Mouse (Mus musculus) heart, adult 2 months (tissue): Measurements from ENCODE around the gene Pdcd6ip. TPM values are rescaled to one million over a fixed set of nuclear protein-coding genes. Genes with fewer than 3 reads are reported as not detected.
"Not testable (repeated sequence)": the region's sequence is repeated elsewhere in the genome, so short reads cannot be mapped to it uniquely, and the experiment has no call there.

Source experiments
- DNase-seq, 2 experiments: peaks; one replicate each; pipeline ENCODE4 v3.0.0; 2021
- H3K27ac ChIP-seq: fragments of 200-600 bp; 2 replicates; pipeline ENCODE4 v1.8.1; 2022
- H3K27me3 ChIP-seq: fragments of 200-500 bp; 2 replicates; pipeline ENCODE4 v1.6.1; 2012; ENCODE audit warnings: mild to moderate bottlenecking, low read length, inconsistent platforms, mixed read lengths; ENCODE audit not compliant: control insufficient read depth, insufficient read depth
- H3K36me3 ChIP-seq: fragments of 200-500 bp; 2 replicates; pipeline ENCODE4 v1.6.1; 2012; ENCODE audit warnings: low read length, inconsistent platforms; ENCODE audit not compliant: control insufficient read depth, insufficient read depth
- H3K4me1 ChIP-seq: fragments of 200-500 bp; 2 replicates; pipeline ENCODE4 v1.6.1; 2011; ENCODE audit warnings: low read length; ENCODE audit not compliant: control insufficient read depth, insufficient read depth
- H3K4me3 ChIP-seq: fragments of 200-600 bp; 2 replicates; pipeline ENCODE4 v1.8.1; 2022
- H3K79me2 ChIP-seq: fragments of 200-500 bp; replicated peaks from 2 replicates; pipeline ENCODE4 v1.6.1; 2012; ENCODE audit warnings: mild to moderate bottlenecking, inconsistent platforms, low read length, moderate library complexity, mixed read lengths; ENCODE audit not compliant: control insufficient read depth, insufficient read depth
- H3K9ac ChIP-seq: fragments of 200-500 bp; 2 replicates; pipeline ENCODE4 v1.6.1; 2012; ENCODE audit warnings: low read depth, mild to moderate bottlenecking, control low read depth, inconsistent platforms, low read length, mixed read lengths
- CTCF ChIP-seq: fragments of 200-600 bp; IDR thresholded peaks from 2 replicates; pipeline ENCODE4 v1.8.1; 2022; ENCODE audit warnings: antibody characterized with exemption, mild to moderate bottlenecking, moderate library complexity
- EP300 ChIP-seq: fragments of 200-500 bp; IDR thresholded peaks from 2 replicates; pipeline ENCODE4 v1.6.1; 2011; ENCODE audit warnings: low read depth, low read length, control low read depth; ENCODE audit not compliant: insufficient read depth
- POLR2A ChIP-seq: fragments of 200-500 bp; IDR thresholded peaks from 2 replicates; pipeline ENCODE4 v1.6.1; 2011; ENCODE audit warnings: mild to moderate bottlenecking, low read depth, low read length, control low read depth; ENCODE audit not compliant: insufficient read depth
- WGBS: fragments of 180-500 bp; shearing (Covaris S2); methylation state at CpG from one replicate; pipeline ENCODE4 v1.1.7; 2018; 5-methylcytosine and 5-hydroxymethylcytosine counted together
- intact Hi-C: fragments of 180-260 bp; cut with DNase I; formaldehyde crosslinking; loops from one replicate; pipeline ENCODE4 v1.15.1; 2025
- polyA plus RNA-seq: library from polyadenylated mRNA; depleted of rRNA; stranded (reverse); fragments of >200 nt; gene quantifications from 2 replicates; pipeline ENCODE4 v1.2.3, GENCODE M21; 2012
- total RNA-seq, 2 experiments: library from RNA; stranded (reverse); gene quantifications; 2 replicates each; pipeline ENCODE4 v1.2.3; 2021

The Pdcd6ip gene
- total and polyA plus RNA-seq, 3 experiments = 35.7 to 63.3 (median 56.0) TPM

DNA sequence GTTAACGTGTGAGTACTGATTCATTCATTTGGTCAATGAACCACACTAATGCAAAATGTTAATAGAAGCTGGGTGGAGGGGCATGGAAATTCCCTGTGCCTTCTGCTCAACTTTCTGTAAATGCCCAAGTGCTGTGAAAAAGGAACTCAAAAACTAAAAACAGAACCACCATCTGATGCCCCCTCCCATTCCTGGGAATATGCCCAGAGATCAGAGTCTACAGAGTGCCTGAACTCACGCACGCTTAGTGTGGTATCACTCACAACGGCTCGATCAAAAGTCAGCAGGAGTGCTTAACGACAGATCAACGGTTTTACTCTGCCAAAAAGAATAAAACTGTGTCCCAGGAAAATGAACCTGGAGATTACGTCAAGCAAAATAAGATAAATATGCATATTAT is 57.3 kb downstream of the Pdcd6ip start:
- intact Hi-C loops = no loop called here
- H3K4me3 ChIP-seq = no peak overlapping the region
- no peaks in the 10 kb centered on the region for H3K79me2 ChIP-seq
- no peaks in the 10 kb centered on the region for H3K27me3 ChIP-seq
- no peak overlapping the region for H3K9ac ChIP-seq
- no peak for DNase-seq
- 81% methylated on average over 8 of the region's 8 CpGs for WGBS
- H3K27ac ChIP-seq = no peak overlapping the region
- H3K36me3 ChIP-seq = no peaks in the 10 kb centered on the region
- TF ChIP-seq CTCF (no peak), POLR2A (no peak), EP300 (no peak)
- no peaks in the 10 kb centered on the region for H3K4me1 ChIP-seq

DNA sequence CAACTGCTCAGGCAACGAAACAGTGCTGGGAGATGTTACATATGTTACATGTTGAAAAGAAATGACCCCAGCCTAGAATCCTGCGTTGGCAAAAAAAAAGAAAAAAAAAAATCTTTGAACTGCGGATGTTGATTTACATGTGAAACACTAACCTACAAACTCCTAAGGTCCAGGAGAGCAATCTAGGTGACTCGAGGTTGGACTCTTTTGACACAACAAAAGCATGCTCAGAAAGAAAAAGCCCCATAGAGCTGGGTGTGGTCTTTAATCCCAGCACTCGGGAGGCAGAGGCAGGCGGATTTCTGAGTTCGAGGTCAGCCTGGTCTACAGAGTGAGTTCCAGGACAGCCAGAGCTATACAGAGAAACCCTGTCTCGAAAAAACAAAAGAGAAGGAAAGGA is 58.8 kb downstream of the Pdcd6ip start:
- H3K4me1 ChIP-seq, H3K27me3 ChIP-seq, H3K36me3 ChIP-seq, H3K79me2 ChIP-seq, H3K9ac ChIP-seq, H3K27ac ChIP-seq, H3K4me3 ChIP-seq, intact Hi-C loops, DNase-seq: not testable (repeated sequence)
- 78% methylated on average over 8 of the region's 8 CpGs for WGBS

DNA sequence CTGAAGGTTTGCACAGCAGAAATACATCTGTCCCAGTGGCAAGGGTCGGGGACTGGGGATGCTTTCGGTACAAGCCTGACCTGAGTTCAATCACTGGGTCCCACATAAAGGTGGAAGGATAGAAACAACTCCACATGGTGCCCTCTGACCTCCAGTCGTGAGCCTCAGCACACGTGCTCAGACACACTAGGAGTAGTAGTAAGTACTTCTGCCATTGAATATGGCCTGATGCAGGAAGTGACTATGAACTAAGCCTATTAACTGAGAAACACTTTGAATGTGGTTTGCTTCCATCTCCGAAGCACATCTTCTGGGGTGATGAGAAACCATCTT is 62.3 kb downstream of the Pdcd6ip start:
- H3K4me3 ChIP-seq = no peak overlapping the region
- WGBS = 33% methylated on average over 5 of the region's 5 CpGs
- intact Hi-C loops = no loop called here
- no peak overlapping the region for H3K9ac ChIP-seq
- H3K27ac ChIP-seq = no peak overlapping the region
- no peak for DNase-seq
- no peaks in the 10 kb centered on the region for H3K79me2 ChIP-seq
- TF ChIP-seq POLR2A (no peak), CTCF (no peak), EP300 (no peak)
- no peaks in the 10 kb centered on the region for H3K27me3 ChIP-seq
- H3K36me3 ChIP-seq = no peaks in the 10 kb centered on the region
- H3K4me1 ChIP-seq = no peaks in the 10 kb centered on the region

DNA sequence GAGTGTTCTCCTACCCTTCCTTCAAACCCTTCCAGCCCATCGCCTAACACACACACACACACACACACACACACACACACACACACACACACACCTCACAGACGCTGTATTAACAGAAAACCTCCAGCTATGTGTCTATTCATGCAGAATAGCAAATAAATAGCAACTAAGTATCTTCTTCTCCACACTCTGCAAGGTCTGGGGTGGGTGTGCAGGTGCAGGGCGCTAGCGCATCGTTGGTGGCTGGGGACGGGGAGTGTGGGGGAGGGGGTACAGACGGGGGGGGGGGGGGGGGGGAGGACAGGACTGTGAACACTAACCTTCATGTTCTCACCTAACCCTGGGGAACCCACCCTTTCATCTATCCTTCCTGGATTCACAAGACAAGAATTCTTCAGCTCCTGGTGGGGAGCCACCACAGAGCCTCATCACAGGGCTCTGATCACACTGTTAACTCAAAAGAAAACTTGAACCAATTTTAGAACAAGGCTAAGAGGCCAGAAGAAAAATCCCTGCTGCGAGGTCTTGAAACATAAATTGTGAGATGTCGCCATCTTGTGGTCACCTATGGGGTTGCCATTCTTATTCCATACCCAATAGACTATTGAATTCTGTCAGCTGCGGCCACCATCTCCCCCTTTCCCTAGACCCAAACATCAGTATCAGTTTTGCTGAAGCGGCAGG is 62.8 kb downstream of the Pdcd6ip start:
- TF ChIP-seq EP300 (no peak), CTCF (peak; percentile 91)
- WGBS = 29% methylated on average over 10 of the region's 11 CpGs
- intact Hi-C loops = no loop called here
- Histone ChIP-seq H3K9ac (no peak overlapping the region), H3K36me3 (no peaks in the 10 kb centered on the region), H3K4me3 (no peak overlapping the region), H3K27me3 (no peaks in the 10 kb centered on the region), H3K27ac (no peak overlapping the region), H3K4me1 (no peaks in the 10 kb centered on the region), H3K79me2 (no peaks in the 10 kb centered on the region)
- DNase-seq = peak; percentile 16 to 42

DNA sequence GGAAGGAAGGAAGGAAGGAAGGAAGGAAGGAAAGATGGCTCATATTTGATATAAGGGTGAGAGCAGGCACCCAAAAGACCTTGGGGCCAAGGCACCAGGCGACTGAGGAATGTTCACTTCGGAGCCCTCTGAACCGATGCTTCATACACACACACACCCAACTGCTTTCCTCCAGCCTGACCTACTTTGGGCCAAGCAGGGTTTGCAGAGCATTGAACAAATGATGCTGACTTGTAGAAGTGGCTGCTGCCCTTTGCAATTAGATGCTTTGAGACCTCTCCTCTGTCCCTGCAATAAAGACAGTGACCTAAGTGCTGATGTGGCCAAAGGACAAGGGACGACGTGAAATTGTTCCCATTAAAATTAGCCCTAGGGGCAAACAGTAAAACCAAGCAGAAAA is 63.4 kb downstream of the Pdcd6ip start:
- no peaks in the 10 kb centered on the region for H3K79me2 ChIP-seq
- no peak for DNase-seq
- no peak overlapping the region for H3K27ac ChIP-seq
- TF ChIP-seq POLR2A (no peak), EP300 (no peak), CTCF (no peak)
- 72% methylated on average over 5 of the region's 5 CpGs for WGBS
- no peaks in the 10 kb centered on the region for H3K4me1 ChIP-seq
- no peaks in the 10 kb centered on the region for H3K27me3 ChIP-seq
- H3K9ac ChIP-seq = no peak overlapping the region
- intact Hi-C loops = no loop called here
- H3K4me3 ChIP-seq = no peak overlapping the region
- no peaks in the 10 kb centered on the region for H3K36me3 ChIP-seq

DNA sequence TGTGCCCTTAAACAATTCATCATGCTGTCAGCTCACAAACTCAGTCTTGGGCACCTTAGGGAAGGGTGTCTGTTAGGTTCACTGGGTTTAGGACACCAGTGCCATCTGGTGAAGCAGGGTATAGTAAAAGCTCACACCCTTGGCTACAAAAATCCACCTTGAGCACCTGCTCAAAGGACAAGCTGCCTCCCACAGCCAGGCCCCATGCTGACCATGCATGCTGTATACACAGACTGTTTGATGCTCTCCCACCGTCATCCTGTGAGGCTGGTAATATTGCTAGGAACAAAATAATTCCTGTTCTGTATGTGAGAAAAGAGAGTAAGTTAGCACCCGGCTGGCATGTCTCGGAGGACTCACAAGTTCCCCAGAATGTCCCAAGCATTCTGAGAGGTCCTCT is 64.0 kb downstream of the Pdcd6ip start:
- WGBS = 86% methylated on average over 3 of the region's 3 CpGs
- intact Hi-C loops = no loop called here
- no peak for DNase-seq

More for the DNA sequence above, 64.0 kb downstream of the Pdcd6ip start:
- no peak overlapping the region for H3K27ac ChIP-seq
- no peak overlapping the region for H3K9ac ChIP-seq
- H3K79me2 ChIP-seq = no peaks in the 10 kb centered on the region
- no peaks in the 10 kb centered on the region for H3K36me3 ChIP-seq
- no peaks in the 10 kb centered on the region for H3K4me1 ChIP-seq
- H3K4me3 ChIP-seq = no peak overlapping the region
- TF ChIP-seq CTCF (no peak), POLR2A (no peak), EP300 (no peak)
- H3K27me3 ChIP-seq = no peaks in the 10 kb centered on the region
